Mouse (Mus musculus) activated CD4-positive, CD25-positive, alpha-beta regulatory T cell, adult 4 months (primary cell): Measurements from ENCODE around the gene Oas1e. TPM values are rescaled to one million over a fixed set of nuclear protein-coding genes. Genes with fewer than 3 reads are reported as not detected.
"Not testable (repeated sequence)": the region's sequence is repeated elsewhere in the genome, so short reads cannot be mapped to it uniquely, and the experiment has no call there.

Source experiments
- ATAC-seq: one replicate; pipeline ENCODE4 v1.8.0; 2017
- polyA plus RNA-seq, 2 experiments: library from polyadenylated mRNA; unstranded; fragments of 100-300 nt; shearing (Covaris generic); gene quantifications; one replicate each; pipeline ENCODE4 v1.2.1; 2017

The Oas1e gene
- not detected for polyA plus RNA-seq

DNA sequence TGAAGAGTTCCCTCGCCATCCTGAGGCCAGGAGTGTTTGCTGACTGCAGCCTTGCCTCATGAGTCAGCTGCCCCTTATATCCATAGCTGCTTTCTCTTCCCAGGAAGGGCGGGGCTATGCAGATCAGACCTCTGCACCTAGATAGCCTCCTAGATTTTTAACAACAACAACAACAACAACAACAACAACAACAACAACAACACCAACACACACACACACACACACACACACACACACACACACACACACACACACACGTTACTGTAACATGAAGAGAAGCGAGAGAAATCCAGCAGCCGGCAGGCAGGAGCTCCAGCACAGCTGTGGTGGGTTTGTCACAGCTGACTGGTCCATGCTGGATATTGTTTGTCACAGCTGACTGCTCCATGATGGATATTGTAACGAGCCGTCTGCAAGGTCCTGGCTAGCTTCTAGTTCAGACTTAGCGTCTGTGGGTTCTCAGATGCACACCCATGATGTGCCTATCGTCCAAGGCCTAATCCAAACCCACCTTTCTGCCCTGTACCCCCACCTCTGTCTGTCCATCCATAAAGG, at the start of gene Oas1e:
TSS of gene Oas1e (minus strand) at position 51 of the 555 bp plus-strand sequence.
- not testable (repeated sequence) for ATAC-seq

DNA sequence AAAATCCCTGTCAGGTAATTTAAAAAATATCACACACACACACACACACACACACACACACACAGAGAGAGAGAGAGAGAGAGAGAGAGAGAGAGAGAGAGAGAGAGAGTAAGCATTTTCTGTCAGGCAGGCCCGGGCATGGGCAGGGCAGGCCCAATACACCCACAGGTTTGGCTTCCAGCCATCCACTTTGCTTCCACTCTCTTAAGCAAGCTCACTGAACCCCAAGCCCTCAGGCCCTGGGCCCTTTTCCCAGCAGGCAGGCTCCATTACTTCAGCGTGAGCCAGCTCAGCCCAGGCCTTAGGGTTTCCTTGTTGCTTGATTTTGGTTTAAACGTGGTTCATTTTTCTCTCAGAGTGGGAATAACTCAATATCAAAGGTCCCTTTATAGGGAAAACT, 49.4 kb upstream of the Oas1e start:
- ATAC-seq: no peak

DNA sequence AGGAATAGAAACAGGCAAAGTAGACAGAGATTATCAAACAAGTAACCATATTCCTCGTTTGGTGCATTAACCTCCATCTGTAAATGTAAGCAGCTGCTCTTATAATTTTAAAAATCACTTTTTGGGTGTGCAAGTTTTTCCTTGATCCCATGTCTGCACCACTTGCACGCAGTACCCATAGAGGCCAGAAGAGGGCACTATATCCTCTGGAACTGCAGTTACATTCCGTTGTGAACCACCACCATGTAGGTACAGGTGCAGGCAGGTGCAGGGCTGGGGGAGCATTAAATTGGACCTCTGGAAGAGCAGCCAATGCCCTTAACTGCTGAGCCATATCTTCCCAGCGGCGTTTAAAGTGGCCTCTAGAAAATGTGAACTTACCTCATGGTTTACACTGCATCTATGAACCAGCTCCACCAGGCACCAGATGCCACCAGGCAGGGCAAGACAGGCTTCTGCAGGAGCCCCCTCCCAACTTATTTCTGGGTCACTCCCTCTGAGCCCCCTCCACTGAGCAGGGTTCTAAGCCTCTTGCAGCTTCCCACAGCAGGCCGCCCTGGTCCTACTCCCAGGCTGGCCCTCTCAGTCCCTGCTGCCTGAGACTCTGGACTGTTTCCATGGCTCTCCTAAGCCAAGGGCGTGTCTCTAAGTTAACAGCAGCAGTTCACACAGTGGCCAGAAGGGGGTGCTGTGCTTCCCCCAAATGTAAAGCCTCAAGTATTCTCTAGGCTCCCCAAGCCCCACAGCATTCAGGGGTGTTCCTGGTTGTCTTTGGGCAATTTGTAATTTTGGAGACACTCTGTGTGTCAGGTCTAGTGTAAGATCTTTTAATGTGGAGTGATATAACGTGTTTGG, 41.6 kb upstream of the Oas1e start:
- ATAC-seq: no peak

DNA sequence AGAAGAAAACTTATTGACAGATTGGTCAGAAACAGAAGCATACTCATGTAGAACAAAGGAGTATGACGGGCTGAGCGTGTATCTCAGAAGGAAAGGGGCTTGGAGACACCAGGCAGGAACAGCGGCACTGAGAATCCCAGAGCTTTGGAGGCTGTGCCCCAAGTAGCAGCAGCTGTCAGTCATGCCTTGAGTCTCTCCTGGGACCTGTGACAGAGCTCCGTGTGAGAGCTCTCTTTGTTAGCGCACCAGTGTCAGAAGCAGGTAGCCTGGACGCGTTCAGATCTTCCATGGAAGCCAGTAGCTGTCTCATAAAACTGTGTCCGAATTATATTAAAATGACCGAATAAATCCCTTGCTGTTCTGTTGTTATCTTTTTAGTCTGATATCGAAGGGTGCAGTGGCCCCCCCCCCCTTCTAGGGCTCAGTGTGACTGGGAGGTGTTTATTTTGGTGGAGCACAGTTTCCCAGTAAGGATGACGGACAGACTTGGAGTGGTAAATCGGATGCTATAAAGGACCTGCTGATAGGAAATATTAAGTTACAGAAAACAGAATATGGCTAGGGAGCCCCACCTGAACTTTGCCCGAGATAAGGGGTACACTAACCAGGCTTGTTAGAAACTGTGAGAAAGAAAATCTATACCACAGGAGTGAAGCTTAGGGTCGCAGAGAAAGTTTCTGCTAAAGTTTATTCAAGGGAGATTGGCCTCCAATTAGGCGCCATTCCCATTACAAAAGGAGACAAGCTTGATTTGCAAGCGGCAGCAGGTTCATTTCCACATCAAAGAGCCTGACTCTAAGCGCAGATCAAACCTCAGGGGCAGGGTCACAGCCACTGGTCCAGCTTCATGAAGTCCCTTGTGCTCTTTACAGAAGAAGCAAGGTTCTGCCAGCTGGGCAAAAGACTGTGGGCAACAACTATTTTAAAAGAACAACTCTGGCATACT, 38.3 kb upstream of the Oas1e start:
- ATAC-seq: no peak

DNA sequence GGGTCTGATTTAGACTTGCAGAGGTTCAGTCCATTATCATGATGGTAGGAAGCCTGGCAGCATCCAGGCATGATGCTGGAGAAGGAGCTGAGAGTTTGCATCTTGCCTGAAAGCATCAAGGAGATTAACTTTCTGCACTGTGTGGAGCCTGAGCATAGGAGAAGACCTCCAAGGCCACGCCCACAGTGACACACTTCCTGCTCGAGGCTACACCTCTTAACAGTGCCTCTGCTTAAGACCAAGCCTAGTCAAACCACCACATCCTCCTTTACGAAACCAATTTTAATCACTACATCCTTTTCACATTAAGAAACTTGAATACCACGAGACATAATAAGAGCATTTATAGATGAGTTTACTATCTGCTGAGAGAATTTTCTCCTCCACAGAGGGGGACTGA, 35.7 kb upstream of the Oas1e start:
- peak; percentile 100 for ATAC-seq

DNA sequence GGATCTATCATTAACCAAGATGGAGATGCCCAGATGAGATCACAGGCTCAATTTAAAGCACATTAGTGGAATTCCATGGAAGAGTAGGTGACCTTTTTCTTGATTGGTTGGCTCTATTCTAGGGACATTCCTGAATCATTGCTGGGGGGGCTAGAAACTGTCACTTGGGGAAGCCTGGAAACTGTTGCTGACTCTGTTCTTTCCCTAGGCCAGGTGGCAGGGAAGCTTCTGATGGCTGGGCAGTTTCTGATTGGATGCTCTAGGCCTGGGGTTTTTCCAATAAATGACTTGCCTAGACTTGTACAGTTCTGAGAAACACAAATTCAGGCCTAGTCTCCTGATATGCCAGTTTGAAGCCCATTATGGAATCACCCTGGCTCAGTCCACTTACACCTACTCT, 23.7 kb upstream of the Oas1e start:
- ATAC-seq: no peak

DNA sequence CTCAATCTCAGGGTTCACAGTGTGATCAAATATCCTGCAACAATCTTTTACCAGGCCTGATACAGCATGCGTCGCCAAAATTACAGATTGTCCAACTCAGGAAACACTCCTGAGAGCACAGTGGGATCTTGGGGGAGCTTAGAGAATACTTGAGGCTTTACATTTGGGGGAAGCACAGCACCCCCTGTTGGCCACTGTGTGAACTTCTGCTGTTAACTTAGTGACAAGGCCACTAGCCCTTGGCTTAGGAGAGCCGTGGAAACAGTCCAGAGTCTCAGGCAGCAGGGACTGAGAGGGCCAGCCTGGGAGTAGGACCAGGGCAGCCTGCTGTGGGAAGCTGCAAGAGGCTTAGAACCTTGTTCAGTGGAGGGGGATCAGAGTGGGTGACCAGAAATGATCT, 20.6 kb upstream of the Oas1e start:
- no peak for ATAC-seq

DNA sequence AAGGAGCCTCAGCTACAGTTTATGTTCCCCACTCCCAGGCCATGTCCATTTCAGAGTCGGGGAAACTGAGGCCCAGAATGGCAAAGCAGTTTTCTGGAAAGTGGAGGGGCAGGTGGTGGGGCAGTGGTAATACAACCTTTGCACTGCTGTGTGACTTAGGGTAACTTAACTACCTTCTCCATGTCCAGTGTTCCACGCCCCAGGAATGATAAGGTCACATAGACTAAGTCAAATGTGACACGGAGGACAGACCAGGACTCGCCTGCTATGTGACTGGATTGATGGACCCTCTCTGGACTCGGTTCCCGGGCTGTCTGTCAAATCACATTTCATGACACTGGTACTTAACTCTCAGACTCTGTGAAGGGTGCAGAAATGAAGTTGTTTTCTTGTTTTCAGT, 17.7 kb upstream of the Oas1e start:
- ATAC-seq: no peak

DNA sequence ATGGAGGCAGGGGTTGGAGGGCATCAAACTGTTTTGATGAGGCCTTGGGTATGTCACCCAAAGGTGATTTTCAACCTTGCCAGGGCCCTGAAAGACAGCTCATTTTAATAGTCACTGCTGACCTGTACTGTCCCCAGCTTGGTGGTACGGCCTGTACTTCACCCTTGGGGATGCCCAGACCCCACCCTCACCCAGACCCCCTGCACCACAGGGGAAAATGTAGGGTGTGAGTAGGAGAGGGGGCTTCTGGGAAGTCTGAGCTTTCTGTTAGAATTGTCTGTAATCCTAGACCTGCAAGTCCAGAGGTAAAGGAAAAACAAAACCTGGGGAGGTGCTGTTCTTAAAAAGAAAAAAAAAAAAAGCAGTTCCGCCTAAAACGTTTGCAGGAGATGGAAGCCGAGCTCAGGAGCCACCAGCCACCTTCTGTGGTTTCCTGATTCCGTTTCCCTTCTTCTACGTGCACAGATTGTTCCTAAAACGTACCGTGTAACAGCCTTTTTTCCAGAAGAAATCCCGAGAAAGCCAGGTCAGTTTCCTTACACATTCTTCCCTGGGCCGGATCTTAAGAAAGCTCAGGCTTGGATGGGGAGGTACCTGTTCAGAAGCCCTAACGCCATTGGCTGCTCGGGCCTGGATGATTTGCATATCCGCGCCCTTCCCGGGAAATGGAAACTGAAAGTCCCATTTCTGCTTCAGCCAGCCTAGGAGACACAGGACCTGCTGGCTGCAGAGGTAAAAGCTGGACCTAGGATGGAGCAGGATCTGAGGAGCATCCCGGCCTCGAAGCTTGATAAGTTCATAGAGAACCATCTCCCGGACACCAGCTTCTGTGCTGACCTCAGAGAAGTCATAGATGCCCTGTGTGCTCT, 16.9 kb upstream of the Oas1e start, which contains the start of gene Oas1c:
TSS of gene Oas1c (minus strand) at position 564 of the 869 bp plus-strand sequence.
- peak; percentile 98 for ATAC-seq

DNA sequence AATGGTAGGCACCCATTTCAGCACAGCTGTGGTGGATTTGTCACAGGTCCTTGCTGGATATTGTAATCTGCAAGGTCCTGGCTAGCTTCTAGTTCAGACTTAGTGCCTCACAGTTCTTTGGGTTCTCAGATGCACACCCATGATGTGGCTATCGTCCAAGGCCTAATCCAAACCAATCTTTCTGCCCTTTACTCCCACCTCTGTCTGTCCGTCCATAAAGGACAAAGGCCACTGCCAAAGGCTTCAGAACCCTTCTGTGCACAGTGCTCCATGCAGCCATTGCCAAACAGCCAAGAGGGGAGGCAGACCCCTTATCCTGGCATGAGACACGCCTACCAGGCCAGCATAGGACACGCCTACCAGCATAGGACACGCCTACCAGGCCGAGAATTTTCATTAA, 13.8 kb upstream of the Oas1e start:
- no peak for ATAC-seq

DNA sequence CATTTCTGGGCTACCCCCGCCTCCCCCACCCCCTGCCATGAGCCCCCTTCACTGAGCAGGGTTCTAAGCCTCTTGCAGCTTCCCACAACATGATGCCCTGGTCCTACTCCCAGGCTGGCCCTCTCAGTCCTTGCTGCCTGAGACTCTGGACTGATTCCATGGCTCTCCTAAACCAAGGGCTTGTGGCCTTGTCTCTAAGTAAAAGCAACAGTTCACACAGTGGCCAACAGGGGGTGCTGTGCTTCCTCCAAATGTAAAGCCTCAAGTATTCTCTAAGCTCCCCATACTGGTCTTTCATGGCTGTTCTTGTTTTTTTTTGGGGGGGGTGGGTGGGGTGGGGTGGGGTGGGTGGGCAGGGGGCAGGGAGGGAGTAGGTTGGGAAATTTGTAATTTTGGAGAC, 11.1 kb upstream of the Oas1e start:
- no peak for ATAC-seq

DNA sequence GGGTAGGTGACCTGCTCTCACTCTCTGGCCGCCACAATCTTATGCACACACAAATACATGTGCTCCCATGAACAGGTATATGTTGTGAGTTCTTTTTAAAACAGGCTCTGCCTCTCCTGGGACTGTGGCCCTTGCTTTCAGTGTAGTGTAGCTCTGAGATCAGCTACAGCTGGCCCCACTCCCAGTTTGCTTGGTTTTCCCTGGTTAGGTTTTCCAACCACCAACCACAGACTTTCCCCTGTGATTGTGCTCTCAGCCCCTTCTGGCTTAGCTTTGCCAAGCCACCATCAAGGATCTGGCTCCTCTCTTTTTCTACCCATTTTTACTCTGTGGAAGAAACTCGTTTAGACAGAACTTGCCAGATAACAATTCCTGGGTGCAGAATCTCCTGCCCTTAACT, 8.3 kb upstream of the Oas1e start:
- ATAC-seq: no peak

DNA sequence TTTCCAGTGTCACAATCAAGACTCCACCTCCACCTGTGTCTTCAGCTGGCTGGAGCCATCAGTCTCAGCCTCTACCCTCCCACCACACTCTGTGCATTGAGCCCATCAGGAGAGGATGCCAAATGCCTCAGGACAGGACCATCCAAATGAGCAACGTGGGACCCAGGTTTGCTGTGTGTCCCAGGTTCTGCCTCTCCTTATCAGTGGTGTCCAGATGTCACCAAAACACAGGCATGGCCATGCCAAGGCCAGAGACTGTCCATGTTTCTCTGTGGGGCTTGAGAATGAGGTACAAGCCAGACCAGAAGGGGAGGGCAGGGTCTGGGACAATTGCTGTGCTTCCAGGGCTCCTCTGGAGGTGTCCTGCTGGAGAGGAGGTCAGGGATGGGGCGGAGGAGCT, 3.6 kb upstream of the Oas1e start:
- not testable (repeated sequence) for ATAC-seq

DNA sequence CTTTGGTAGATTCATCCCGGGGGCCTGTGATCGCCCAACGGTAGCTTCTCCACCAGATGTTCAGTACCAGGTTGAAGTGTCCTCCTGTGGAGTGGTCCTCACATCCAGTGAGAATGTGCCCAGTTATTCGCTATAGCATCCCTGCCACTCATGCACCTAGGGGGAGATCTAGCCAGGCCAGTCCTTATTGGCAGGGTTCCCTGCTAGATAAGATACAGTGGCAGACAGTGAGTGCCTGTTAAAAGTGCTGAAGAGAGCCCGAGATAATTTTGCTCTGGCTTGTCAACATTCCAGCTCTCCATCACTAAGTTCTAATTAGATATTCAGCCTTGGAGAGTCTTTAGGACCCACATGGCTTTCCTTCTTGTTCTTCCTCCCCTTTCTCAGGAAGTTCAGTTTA, 2.8 kb upstream of the Oas1e start:
- ATAC-seq: not testable (repeated sequence)

DNA sequence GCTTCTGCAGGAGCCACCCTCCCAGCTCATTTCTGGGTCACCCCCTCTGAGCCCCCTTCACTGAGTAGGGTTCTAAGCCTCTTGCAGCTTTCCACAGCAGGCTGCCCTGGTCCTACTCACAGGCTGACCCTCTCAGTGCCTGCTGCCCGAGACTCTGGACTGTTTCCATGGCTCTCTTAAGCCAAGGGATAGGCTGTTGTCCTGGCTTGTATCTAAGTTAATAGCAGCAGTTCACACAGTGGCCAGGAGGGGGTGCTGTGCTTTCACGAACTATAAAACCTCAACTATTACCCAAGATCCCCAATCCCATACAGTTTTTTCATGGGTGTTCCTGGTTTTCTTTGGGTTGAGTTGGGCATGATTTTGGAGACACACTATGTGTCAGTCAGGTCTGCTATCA, 2.3 kb downstream of the Oas1e start:
- ATAC-seq: no peak

DNA sequence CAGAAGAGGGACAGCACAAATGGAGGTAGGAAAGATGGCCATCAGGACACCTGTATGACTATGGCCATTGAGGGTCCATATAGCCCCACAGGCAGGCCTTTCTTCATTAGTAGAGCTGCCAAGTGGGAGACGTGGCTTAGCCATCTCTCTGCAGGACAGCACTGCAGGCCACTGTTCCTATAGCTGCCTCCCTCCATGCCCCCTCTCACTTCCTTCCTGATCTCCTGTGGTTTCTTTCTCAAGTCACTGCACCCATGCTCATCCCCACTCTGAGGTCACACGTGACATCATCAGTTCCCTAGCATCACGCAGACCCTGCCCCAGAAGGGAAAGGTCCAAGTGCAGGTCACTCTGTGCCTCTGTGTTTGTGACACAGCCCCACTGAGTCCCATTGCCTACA, 8.3 kb downstream of the Oas1e start:
- ATAC-seq: no peak

DNA sequence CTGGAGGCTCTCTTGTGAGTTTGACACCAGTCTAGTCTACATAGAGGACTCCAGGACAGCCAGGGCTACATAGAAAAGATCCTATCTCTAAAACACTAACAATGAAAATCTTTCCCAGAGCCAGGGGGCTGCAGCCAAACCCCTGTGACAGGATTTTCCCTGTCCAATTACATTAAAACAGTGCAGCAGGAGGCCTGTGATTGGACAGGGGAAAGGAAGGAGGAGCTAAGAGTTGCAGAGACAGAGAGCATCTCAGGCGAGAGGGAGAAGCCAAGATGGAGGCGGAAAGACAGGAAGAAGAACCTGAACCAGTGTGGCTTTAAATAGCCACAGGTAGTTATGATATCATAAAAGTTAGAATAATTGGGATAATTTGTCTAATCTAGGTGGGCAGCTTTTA, 12.9 kb downstream of the Oas1e start:
- no peak for ATAC-seq

DNA sequence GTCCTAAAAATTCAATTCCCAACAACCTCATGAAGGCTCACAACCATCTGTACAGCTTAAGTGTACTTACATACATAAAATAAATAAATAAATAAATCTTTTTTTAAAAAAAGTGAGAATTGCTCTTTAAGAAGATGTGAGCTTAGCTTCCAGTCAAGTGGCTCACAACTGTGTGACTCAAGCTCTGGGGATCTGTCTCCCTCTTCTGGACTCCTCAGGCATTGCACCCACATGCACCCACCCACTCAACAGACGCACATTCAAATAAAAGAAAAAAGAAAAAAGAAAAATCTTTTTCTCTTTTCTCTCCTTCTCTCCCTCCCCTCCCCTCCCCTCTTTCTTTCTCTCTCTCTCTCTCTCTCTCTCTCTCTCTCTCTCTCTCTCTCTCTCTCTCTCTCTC, 13.7 kb downstream of the Oas1e start:
- no peak for ATAC-seq

DNA sequence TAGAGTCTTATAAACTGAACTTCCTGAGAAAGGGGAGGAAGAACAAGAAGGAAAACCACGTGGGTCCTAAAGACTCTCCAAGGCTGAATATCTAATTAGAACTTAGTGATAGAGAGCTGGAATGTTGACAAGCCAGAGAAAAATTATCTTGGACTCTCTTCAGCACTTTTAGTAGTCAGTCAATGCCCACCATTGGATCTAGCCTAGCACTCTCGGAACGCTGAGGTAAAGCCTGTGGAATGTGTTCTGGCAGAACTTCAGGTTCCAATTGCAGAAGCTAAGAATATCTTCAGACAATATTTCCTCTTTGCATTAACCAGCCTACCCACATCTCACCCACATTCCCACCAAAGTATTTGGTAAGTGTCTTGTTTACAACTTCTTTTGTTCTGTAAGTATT, 15.4 kb downstream of the Oas1e start:
- no peak for ATAC-seq

DNA sequence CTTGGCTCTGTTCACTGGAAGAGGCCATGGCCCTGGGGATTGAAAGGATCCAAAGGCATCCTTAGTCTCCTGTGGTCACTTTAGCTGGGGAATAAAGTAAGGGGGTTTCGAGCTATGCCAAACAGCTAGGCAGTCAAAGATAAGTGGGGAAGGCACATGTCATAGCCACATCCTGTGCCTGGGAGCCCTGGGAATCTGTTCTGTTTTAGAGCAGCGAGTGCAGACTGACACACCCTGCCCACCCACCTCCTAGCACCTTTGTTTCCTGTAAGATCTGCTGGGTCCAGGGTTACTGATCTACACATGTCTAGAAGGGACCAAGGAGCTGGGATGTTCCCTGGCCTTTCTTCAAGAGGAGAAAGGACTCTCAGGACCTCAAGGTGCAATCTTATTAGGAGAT, 16.4 kb downstream of the Oas1e start:
- no peak for ATAC-seq

DNA sequence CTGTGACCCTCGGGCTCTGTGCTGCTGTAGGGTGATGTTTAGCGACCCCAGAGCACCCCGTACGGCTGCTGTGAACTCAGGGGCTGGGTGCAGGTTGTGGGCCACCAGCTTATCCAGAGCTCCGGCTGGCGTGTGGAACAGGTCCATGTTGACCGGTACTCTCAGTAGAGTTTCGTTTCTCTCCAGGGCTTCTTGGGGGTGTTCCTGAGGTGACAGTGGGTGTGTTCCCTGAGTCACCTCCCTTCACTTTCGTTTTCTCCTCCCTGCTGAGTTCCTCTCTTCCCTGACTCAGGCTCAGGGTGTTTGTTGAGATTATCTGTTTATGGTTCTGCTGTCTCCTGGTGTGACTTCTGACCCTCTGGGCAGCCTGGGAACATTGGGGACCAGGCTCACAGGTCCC, 17.9 kb downstream of the Oas1e start, which contains the start of gene Oas3:
TSS of gene Oas3 (minus strand) at position 184 of the 400 bp plus-strand sequence.
- peak; percentile 28 for ATAC-seq

DNA sequence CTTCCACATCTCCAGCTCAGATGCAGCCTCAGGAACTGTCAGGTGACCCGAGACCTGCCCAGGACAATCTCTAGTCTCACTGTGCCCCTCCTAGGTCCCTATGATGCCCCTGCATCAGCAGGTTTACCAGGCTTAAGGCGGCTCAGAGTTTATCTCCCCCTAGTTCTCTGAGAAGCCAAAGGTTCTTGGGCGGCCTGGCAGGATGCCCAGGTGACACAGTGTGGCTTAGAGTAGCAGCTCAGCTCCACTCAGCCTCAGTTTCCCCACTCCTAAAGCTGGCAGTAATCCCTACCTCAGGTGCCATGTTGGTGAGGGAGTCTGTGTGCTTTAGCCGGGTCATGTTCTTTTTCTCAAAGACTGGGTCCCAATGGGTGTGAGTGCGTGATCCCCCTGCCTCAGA, 18.5 kb downstream of the Oas1e start:
- no peak for ATAC-seq
